Mouse (Mus musculus): ENCODE measurements at regions not wholly inside any gene's neighbourhood (a gene's known extent, or its start where the extent isn't known, plus 50 kb on each side); places are given as distances from the start of the nearest gene placed in this dataset.
"Not testable (repeated sequence)": the region's sequence is repeated elsewhere in the genome, so short reads cannot be mapped to it uniquely, and the experiment has no call there.

- H3K4me3 ChIP-seq (ENCODE audit: low read depth, low read length); H3K27me3 ChIP-seq (ENCODE audit: control insufficient read depth, insufficient read depth, low read depth, low read length); H3K4me1 ChIP-seq (ENCODE audit: control insufficient read depth, insufficient read depth, low read length); H3K4me2 ChIP-seq (ENCODE audit: low read length); H3K36me3 ChIP-seq (ENCODE audit: control insufficient read depth, insufficient read depth, low read length); ATAC-seq; H3K9ac ChIP-seq (ENCODE audit: low read depth, low read length); H3K9me3 ChIP-seq (replicated peaks; ENCODE audit: control insufficient read depth, low read length, poor library complexity, severe bottlenecking); H3K27ac ChIP-seq (ENCODE audit: low read length): not testable (repeated sequence)
- WGBS, result 64% methylated on average over 3 of the region's 3 CpGs
Measured at GRCm38 (mm10) chrX:19341231-19342007, 139.7 kb downstream of the Tex13c3 start.

GRCm38 (mm10) chrX:19313286-19313685 lies 167.8 kb downstream of the Tex13c3 start:
- WGBS, result 75% methylated on average over 2 of the region's 2 CpGs
- Histone ChIP-seq H3K27me3 (ENCODE audit: control insufficient read depth, insufficient read depth, low read depth, low read length) (no peaks in the 10 kb centered on the region), H3K27ac (ENCODE audit: low read length) (no peak overlapping the region), H3K36me3 (ENCODE audit: control insufficient read depth, insufficient read depth, low read length) (no peaks in the 10 kb centered on the region), H3K9ac (ENCODE audit: low read depth, low read length) (no peak overlapping the region), H3K4me1 (ENCODE audit: control insufficient read depth, insufficient read depth, low read length) (0 out of 2 replicates have a peak, but pooled peaks cover 2% of the 10 kb centered on the region), H3K4me2 (ENCODE audit: low read length) (no peak overlapping the region), H3K9me3 (replicated peaks; ENCODE audit: control insufficient read depth, low read length, poor library complexity, severe bottlenecking) (no peaks in the 10 kb centered on the region), H3K4me3 (ENCODE audit: low read depth, low read length) (no peak overlapping the region)
- no peak for ATAC-seq

GRCm38 (mm10) chrX:19311809-19312559 lies 169.1 kb downstream of the Tex13c3 start:
- 0 out of 2 replicates have a peak, but pooled peaks cover 2% of the 10 kb centered on the region for H3K4me1 ChIP-seq (ENCODE audit: control insufficient read depth, insufficient read depth, low read length)
- no peak overlapping the region for H3K9ac ChIP-seq (ENCODE audit: low read depth, low read length)
- WGBS, result 73% methylated on average over 1 of the region's 1 CpGs

GRCm38 (mm10) chrX:19311377-19311776 lies 169.7 kb downstream of the Tex13c3 start:
- 50% methylated on average over 1 of the region's 1 CpGs for WGBS
- H3K9ac ChIP-seq (ENCODE audit: low read depth, low read length), result no peak overlapping the region
- no peaks in the 10 kb centered on the region for H3K9me3 ChIP-seq (replicated peaks; ENCODE audit: control insufficient read depth, low read length, poor library complexity, severe bottlenecking)
- H3K4me2 ChIP-seq (ENCODE audit: low read length), result no peak overlapping the region
- no peaks in the 10 kb centered on the region for H3K36me3 ChIP-seq (ENCODE audit: control insufficient read depth, insufficient read depth, low read length)
- no peak overlapping the region for H3K27ac ChIP-seq (ENCODE audit: low read length)
- ATAC-seq, result no peak
- H3K27me3 ChIP-seq (ENCODE audit: control insufficient read depth, insufficient read depth, low read depth, low read length), result no peaks in the 10 kb centered on the region
- H3K4me1 ChIP-seq (ENCODE audit: control insufficient read depth, insufficient read depth, low read length), result 0 out of 2 replicates have a peak, but pooled peaks cover 2% of the 10 kb centered on the region
- H3K4me3 ChIP-seq (ENCODE audit: low read depth, low read length), result no peak overlapping the region

More at GRCm38 (mm10) chrX:19311809-19312559, 169.1 kb downstream of the Tex13c3 start:
- H3K4me2 ChIP-seq (ENCODE audit: low read length), result no peak overlapping the region
- H3K27ac ChIP-seq (ENCODE audit: low read length), result no peak overlapping the region
- no peaks in the 10 kb centered on the region for H3K27me3 ChIP-seq (ENCODE audit: control insufficient read depth, insufficient read depth, low read depth, low read length)
- ATAC-seq, result no peak
- H3K9me3 ChIP-seq (replicated peaks; ENCODE audit: control insufficient read depth, low read length, poor library complexity, severe bottlenecking), result no peaks in the 10 kb centered on the region
- no peak overlapping the region for H3K4me3 ChIP-seq (ENCODE audit: low read depth, low read length)
- no peaks in the 10 kb centered on the region for H3K36me3 ChIP-seq (ENCODE audit: control insufficient read depth, insufficient read depth, low read length)

- H3K36me3 ChIP-seq (ENCODE audit: control insufficient read depth, insufficient read depth, low read length), result no peaks in the 10 kb centered on the region
- H3K4me1 ChIP-seq (ENCODE audit: control insufficient read depth, insufficient read depth, low read length), result no peaks in the 10 kb centered on the region
- ATAC-seq, result no peak
- H3K4me2 ChIP-seq (ENCODE audit: low read length), result no peak overlapping the region
- no peak overlapping the region for H3K9ac ChIP-seq (ENCODE audit: low read depth, low read length)
- H3K4me3 ChIP-seq (ENCODE audit: low read depth, low read length), result no peak overlapping the region
- WGBS, result 92% methylated on average over 2 of the region's 2 CpGs
- no peak overlapping the region for H3K27ac ChIP-seq (ENCODE audit: low read length)
- no peaks in the 10 kb centered on the region for H3K27me3 ChIP-seq (ENCODE audit: control insufficient read depth, insufficient read depth, low read depth, low read length)
- 0 out of 2 replicates have a peak, but pooled peaks cover 4% of the 10 kb centered on the region for H3K9me3 ChIP-seq (replicated peaks; ENCODE audit: control insufficient read depth, low read length, poor library complexity, severe bottlenecking)
Measured at GRCm38 (mm10) chrX:19288171-19288570, 192.9 kb downstream of the Tex13c3 start.

- Histone ChIP-seq H3K9me3 (replicated peaks; ENCODE audit: control insufficient read depth, low read length, poor library complexity, severe bottlenecking) (0 out of 2 replicates have a peak, but pooled peaks cover 4% of the 10 kb centered on the region), H3K9ac (ENCODE audit: low read depth, low read length) (no peak overlapping the region), H3K36me3 (ENCODE audit: control insufficient read depth, insufficient read depth, low read length) (no peaks in the 10 kb centered on the region), H3K4me3 (ENCODE audit: low read depth, low read length) (no peak overlapping the region), H3K4me2 (ENCODE audit: low read length) (no peak overlapping the region), H3K27ac (ENCODE audit: low read length) (no peak overlapping the region), H3K4me1 (ENCODE audit: control insufficient read depth, insufficient read depth, low read length) (no peaks in the 10 kb centered on the region), H3K27me3 (ENCODE audit: control insufficient read depth, insufficient read depth, low read depth, low read length) (no peaks in the 10 kb centered on the region)
- no peak for ATAC-seq
- 81% methylated on average over 5 of the region's 5 CpGs for WGBS
Measured at GRCm38 (mm10) chrX:19286431-19286830, 194.7 kb downstream of the Tex13c3 start.

- Histone ChIP-seq H3K4me3 (ENCODE audit: low read depth, low read length) (no peak overlapping the region), H3K9ac (ENCODE audit: low read depth, low read length) (no peak overlapping the region), H3K9me3 (replicated peaks; ENCODE audit: control insufficient read depth, low read length, poor library complexity, severe bottlenecking) (0 out of 2 replicates have a peak, but pooled peaks cover 4% of the 10 kb centered on the region), H3K27me3 (ENCODE audit: control insufficient read depth, insufficient read depth, low read depth, low read length) (no peaks in the 10 kb centered on the region), H3K36me3 (ENCODE audit: control insufficient read depth, insufficient read depth, low read length) (no peaks in the 10 kb centered on the region), H3K4me2 (ENCODE audit: low read length) (no peak overlapping the region), H3K27ac (ENCODE audit: low read length) (no peak overlapping the region), H3K4me1 (ENCODE audit: control insufficient read depth, insufficient read depth, low read length) (no peaks in the 10 kb centered on the region)
- ATAC-seq, result no peak
- WGBS, result 67% methylated on average over 4 of the region's 4 CpGs
Measured at GRCm38 (mm10) chrX:19285773-19286172, 195.3 kb downstream of the Tex13c3 start.

- no peak overlapping the region for H3K4me2 ChIP-seq (ENCODE audit: low read length)
- no peaks in the 10 kb centered on the region for H3K27me3 ChIP-seq (ENCODE audit: control insufficient read depth, insufficient read depth, low read depth, low read length)
- H3K27ac ChIP-seq (ENCODE audit: low read length), result no peak overlapping the region
- ATAC-seq, result no peak
- H3K9me3 ChIP-seq (replicated peaks; ENCODE audit: control insufficient read depth, low read length, poor library complexity, severe bottlenecking), result no peaks in the 10 kb centered on the region
- H3K36me3 ChIP-seq (ENCODE audit: control insufficient read depth, insufficient read depth, low read length), result no peaks in the 10 kb centered on the region
- no peak overlapping the region for H3K9ac ChIP-seq (ENCODE audit: low read depth, low read length)
- H3K4me1 ChIP-seq (ENCODE audit: control insufficient read depth, insufficient read depth, low read length), result no peaks in the 10 kb centered on the region
- 90% methylated on average over 3 of the region's 3 CpGs for WGBS
- no peak overlapping the region for H3K4me3 ChIP-seq (ENCODE audit: low read depth, low read length)
Measured at GRCm38 (mm10) chrX:19283078-19283477, 198.0 kb downstream of the Tex13c3 start.

- no peaks in the 10 kb centered on the region for H3K27me3 ChIP-seq (ENCODE audit: control insufficient read depth, insufficient read depth, low read depth, low read length)
- H3K4me1 ChIP-seq (ENCODE audit: control insufficient read depth, insufficient read depth, low read length), result no peaks in the 10 kb centered on the region
- no peak overlapping the region for H3K4me2 ChIP-seq (ENCODE audit: low read length)
- no peak for ATAC-seq
- no peak overlapping the region for H3K27ac ChIP-seq (ENCODE audit: low read length)
- no peak overlapping the region for H3K9ac ChIP-seq (ENCODE audit: low read depth, low read length)
- H3K9me3 ChIP-seq (replicated peaks; ENCODE audit: control insufficient read depth, low read length, poor library complexity, severe bottlenecking), result no peaks in the 10 kb centered on the region
- H3K4me3 ChIP-seq (ENCODE audit: low read depth, low read length), result no peak overlapping the region
- no peaks in the 10 kb centered on the region for H3K36me3 ChIP-seq (ENCODE audit: control insufficient read depth, insufficient read depth, low read length)
Measured at GRCm38 (mm10) chrX:19264237-19264636, 216.9 kb downstream of the Tex13c3 start.
